Mouse (Mus musculus) cortical plate, adult 2 months (tissue): ENCODE measurements around the gene Ndc1. TPM values are rescaled to one million over a fixed set of nuclear protein-coding genes. Genes with fewer than 3 reads are reported as not detected.

Experiments used
- H3K27ac ChIP-seq: fragments of 200-500 bp; 2 replicates; pipeline ENCODE4 v1.5.1; 2012; ENCODE audit warnings: low read length, control low read depth, inconsistent platforms; ENCODE audit not compliant: insufficient read depth
- H3K4me1 ChIP-seq: fragments of 200-500 bp; 2 replicates; pipeline ENCODE4 v1.6.1; 2011; ENCODE audit warnings: low read length; ENCODE audit not compliant: control insufficient read depth, insufficient read depth
- H3K4me3 ChIP-seq: fragments of 200-500 bp; 2 replicates; pipeline ENCODE4 v1.5.1; 2011; ENCODE audit warnings: mild to moderate bottlenecking, low read length, control low read depth; ENCODE audit not compliant: insufficient read depth
- CTCF ChIP-seq: fragments of 200-500 bp; IDR thresholded peaks from 2 replicates; pipeline ENCODE4 v1.5.1; 2011; ENCODE audit warnings: mild to moderate bottlenecking, control low read depth, low read length; ENCODE audit not compliant: insufficient read depth; ENCODE audit errors: extremely low read depth
- POLR2A ChIP-seq: fragments of 200-500 bp; IDR thresholded peaks from 2 replicates; pipeline ENCODE4 v1.6.1; 2011; ENCODE audit warnings: mild to moderate bottlenecking, low read length, control low read depth; ENCODE audit not compliant: insufficient read depth; ENCODE audit errors: extremely low read depth
- polyA plus RNA-seq: library from polyadenylated mRNA; depleted of rRNA; stranded (reverse); fragments of >200 nt; gene quantifications from 2 replicates; pipeline ENCODE4 v1.2.3, GENCODE M21; 2012

Ndc1 gene
- polyA plus RNA-seq, 1 experiment: 11.4 TPM

DNA sequence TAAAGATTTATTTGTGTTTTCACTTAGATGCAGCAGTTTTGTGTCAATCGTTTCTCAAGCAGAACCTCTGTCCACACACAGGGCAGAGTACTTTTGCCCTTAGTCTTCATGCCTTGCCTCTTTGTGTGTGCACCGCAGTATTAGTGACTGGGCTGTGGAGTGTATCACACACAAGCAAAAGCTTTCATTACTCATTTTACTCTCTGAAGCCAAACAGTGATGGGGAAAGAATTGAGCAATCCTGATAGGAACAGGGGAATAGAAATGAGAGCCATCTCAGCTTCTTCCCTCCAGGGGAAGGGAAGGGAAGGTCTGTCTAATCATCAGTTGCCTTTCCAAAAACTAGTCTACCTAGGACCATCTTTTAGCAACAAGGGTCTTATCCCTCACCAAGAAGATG is 26.2 kb downstream of the Ndc1 start:
- Histone ChIP-seq H3K4me3 (no peak overlapping the region), H3K4me1 (no peaks in the 10 kb centered on the region; the same call in 1 of the 2 replicates), H3K27ac (no peak overlapping the region)
- TF ChIP-seq POLR2A (no peak), CTCF (no peak)

DNA sequence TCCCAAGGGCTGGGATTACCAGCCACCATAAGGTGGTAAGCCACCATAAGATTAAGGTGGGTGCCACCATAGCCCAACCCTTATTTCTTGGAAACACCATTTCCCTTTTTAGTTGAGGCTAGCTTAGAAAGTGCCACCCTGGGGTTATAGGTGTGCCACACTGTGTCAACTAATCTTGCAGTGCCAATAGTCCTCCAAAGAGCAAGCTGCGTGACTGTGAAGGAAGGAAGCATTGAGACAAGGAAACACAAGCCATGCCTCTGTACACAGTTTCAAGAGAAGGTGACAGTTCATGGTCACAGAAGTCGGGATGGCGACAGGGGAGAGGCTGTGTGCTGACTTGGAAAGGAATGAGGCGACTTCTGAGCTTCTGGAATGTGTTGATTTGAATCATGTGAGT is 52.6 kb downstream of the Ndc1 start:
- TF ChIP-seq POLR2A (no peak), CTCF (no peak)
- H3K27ac ChIP-seq: no peak overlapping the region
- no peak overlapping the region for H3K4me3 ChIP-seq
- no peaks in the 10 kb centered on the region for H3K4me1 ChIP-seq

DNA sequence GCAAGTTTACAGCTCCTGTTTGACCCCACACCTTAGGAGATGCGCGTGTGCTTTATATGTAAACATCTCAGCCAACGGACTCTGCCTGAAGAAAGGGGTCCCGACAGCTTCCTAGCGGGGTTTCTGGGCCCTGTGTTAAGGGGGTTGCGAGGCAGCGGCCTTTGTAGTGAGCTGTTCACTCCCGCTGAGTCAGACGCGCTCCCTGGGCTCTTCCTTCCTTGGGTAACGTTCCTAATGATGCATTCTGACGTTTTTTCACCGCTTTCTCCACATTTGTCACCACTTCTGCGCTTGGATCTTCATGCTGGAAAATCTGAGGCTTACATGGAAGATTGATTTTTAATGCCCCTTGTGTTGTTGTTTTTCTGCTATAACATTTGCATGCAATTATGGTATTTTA is 54.1 kb downstream of the Ndc1 start:
- Histone ChIP-seq H3K27ac (no peak overlapping the region), H3K4me3 (no peak overlapping the region), H3K4me1 (no peaks in the 10 kb centered on the region)
- TF ChIP-seq POLR2A: no peak

DNA sequence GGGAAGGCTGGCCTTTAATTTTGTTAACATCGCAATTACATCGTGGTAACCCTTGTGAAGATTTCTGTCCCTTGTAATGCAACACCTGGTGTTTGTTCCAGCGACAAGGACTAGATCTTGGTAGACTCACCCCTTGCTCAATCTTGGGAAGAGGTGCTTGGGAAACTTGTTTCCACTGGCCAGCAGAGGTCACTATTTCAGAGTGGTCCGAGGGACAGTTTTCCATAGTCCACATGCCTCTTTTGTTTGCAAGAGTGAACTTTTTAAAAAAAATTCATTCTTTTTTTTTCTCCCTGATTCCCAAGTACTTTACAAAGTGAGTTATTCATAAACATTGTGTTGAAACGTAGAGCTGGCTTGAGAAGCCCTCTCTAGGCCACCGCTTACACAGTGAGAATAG is 54.6 kb downstream of the Ndc1 start:
- no peak overlapping the region for H3K27ac ChIP-seq
- no peaks in the 10 kb centered on the region for H3K4me1 ChIP-seq
- H3K4me3 ChIP-seq: no peak overlapping the region
- TF ChIP-seq CTCF (peak; percentile 62), POLR2A (no peak)

DNA sequence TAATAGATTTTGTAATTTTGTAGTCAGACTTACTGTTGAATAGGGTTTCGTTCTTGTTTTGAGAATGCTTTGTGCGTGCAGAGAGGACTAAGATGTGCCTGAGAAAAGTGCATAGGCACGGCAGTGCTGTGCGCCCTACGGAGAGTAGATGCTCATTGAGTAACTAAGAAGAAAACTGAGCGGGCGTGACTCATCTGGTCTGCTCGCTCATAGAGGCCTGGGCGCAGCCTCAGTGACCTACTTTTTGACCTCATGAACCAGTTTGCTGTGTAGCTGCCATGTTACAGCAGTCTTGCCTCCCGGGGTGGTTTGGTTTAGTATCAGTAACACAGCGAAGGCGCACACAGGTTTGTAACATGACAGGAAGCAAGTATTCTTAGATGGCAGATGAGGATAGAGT is 58.0 kb downstream of the Ndc1 start:
- TF ChIP-seq POLR2A (no peak), CTCF (no peak)

DNA sequence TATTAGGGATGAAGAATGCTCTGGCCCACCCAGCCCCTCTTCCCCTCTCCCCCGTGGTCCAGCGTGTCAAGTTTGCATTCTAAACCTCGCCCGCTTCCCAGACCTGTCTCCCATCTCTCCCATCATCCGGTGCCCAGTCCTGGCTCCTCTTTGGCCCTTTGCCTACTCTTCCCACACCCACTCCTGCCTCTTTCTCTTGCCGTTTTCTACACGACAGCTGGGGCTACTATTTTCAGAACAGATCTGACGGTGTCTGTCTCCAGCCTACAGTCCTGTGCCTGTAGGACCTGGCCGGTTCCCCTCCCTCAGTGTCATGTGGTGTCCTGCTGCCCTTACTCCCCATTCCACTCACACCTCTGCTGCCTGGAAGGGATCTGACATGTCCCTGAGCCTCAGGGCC is 59.0 kb downstream of the Ndc1 start:
- no peaks in the 10 kb centered on the region for H3K4me1 ChIP-seq
- no peak overlapping the region for H3K4me3 ChIP-seq
- TF ChIP-seq CTCF (no peak), POLR2A (no peak)
- no peak overlapping the region for H3K27ac ChIP-seq

More for the DNA sequence above, 58.0 kb downstream of the Ndc1 start:
- Histone ChIP-seq H3K4me3 (no peak overlapping the region), H3K27ac (no peak overlapping the region), H3K4me1 (no peaks in the 10 kb centered on the region)

DNA sequence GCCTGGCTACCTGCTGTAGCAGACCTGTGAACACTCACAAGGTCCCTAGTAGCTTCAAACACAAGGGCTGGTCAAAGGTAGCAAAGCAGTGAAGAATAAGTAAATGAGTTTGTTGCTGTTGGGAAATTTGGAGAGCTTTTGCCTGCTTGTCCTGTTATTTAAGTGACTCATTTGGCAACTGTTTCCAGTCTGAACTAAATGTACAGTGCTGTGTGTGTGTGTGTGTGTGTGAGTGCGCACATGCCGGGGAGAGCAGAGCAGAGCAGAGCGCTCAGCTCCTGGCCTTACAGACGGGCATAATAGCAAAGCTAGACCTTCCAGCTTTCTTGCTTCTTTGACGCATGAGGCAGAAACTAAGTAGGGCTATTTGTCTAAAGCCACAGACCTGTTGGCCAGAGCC is 65.1 kb downstream of the Ndc1 start:
- no peak overlapping the region for H3K4me3 ChIP-seq
- TF ChIP-seq CTCF (no peak), POLR2A (no peak)
- no peak overlapping the region for H3K27ac ChIP-seq

DNA sequence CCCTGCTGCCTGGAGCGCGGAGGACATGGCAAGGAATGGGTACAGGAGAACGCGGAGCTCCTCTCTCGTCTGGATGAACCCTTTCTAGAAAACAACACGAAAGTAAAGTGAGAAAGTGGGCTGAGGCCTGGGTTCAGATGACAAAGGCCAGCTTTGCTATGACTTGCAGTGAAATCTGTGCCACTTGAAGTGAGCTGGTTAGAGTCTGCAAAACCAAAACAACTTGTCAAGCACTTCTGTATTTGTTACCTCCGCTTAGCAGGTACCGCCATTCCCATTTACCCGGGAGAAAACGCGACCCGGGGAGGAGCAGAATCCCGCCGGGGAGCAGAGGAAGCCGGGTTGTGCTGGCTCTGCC is 66.4 kb downstream of the Ndc1 start:
- Histone ChIP-seq H3K27ac (no peak overlapping the region), H3K4me1 (peaks cover 2% of the 10 kb centered on the region; the same call in 1 of the 2 replicates), H3K4me3 (peak overlapping the region; percentile 40; the same call in 1 of the 2 replicates)
- TF ChIP-seq CTCF: no peak
- TF ChIP-seq POLR2A: no peak

More for the DNA sequence above, 65.1 kb downstream of the Ndc1 start:
- H3K4me1 ChIP-seq: peaks cover 2% of the 10 kb centered on the region; the same call in 1 of the 2 replicates

DNA sequence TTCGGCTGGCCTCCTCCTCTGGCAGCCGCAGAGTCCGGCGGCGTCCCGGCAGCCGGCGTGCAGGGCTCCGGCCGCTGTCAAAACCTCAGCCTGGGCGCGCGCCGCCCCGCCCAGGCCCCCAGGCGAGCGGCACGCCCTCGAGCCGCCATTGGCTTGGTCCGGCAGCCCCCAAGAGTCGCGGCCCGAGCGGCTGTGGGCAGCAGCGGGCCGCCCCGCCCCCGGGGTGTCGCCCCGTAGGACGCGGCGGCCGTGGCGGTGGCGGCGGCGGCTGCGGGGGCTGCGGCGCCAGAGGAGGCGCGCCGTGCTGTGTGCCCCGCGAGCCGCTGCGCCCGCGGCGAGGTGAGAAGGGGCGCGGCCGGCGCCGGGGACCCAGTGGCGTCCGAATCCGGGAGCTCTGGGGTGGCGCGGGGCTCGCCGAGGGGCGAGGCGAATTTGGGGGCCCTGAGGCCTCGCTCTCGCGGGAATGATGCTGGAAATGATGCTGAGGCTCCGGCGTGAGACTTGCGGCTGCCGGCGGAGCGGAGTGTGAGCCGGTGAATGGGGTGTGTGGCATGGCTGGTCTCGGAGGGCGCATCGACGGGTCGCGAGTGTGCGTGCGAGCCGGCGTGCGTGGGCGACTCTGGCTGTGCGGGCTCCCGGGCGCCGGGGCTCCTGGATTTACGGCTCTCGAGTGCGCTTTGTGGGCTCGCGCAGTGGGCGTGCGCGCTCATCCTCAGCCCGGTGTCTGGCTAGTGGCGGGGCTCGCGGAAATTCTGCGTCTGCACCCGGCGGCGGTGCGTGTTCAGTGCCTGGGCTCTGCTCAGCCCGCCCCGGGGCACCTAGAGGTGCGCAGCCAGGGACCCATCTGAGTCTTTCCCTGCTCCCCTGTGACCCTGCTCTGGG is 67.0 kb downstream of the Ndc1 start, which contains the start of gene Glis1:
Gene Glis1 (plus strand): TSS at position 236 of the 882 bp plus-strand sequence.
- TF ChIP-seq POLR2A (no peak), CTCF (no peak)
- Histone ChIP-seq H3K27ac (no peak within 1 kb of the TSS), H3K4me1 (peaks cover 2% of the 10 kb centered on the region; the same call in 1 of the 2 replicates), H3K4me3 (peak within 1 kb of the TSS; percentile 40)

DNA sequence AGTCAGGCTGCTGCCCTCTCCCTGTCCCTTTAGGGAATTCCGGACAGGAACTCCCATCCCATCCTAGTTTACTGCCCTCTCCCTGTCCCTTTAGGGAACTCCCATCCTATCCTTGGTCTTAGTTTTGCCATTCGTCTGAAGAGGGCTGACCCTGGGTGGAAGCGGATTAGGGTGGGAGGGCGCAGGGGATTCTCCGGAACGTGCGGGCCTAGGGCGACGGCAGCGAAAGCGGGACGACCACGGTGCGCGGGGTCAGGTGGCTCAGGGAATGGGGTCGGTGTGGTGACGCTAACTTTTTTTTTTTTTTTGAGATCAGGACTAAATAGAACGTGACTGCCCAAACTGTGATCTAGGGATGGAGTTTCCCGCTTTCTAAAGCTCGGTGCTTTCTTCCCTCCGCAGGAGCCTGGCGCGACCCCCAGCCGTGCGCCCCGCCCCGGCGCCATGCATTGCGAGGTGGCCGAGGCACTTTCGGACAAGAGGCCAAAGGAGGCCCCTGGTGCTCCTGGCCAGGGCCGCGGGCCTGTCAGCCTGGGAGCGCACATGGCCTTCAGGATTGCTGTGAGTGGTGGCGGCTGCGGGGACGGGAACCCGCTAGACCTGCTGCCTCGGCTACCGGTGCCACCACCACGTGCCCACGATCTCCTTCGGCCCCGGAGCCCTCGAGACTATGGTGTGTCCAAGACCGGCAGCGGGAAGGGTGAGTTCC is 67.8 kb downstream of the Ndc1 start:
- TF ChIP-seq POLR2A (no peak), CTCF (no peak)
- no peak overlapping the region for H3K27ac ChIP-seq
- peaks cover 2% of the 10 kb centered on the region; the same call in 1 of the 2 replicates for H3K4me1 ChIP-seq
- peak overlapping the region; percentile 40 for H3K4me3 ChIP-seq

DNA sequence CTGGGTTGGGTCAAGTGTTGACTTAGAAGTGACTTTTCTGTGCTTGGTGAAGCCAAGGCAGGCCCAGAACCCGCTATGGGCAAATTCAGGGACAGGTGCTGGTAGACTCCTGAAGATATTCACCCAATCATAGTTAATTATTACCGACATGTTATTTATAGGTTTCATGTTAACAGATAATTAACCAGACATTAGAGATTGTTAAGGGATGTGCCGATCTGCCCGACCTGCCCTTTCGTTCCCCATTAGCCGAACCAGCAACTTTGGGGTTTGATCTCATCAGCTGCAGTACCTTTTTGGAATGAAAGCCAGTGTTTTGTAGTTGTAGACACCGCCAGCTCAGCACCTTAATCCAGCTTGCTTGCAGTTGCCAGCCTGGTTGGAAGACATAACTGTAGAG is 68.9 kb downstream of the Ndc1 start:
- no peak overlapping the region for H3K4me3 ChIP-seq
- no peak for TF ChIP-seq POLR2A
- no peak for TF ChIP-seq CTCF
- no peak overlapping the region for H3K27ac ChIP-seq
- H3K4me1 ChIP-seq: peaks cover 2% of the 10 kb centered on the region; the same call in 1 of the 2 replicates
